Mouse (Mus musculus): Measurements from ENCODE around the gene Tmem19. TPM values are rescaled to one million over a fixed set of nuclear protein-coding genes. Genes with fewer than 3 reads are reported as not detected.

Tmem19 gene
- polyA plus RNA-seq, 1 experiment from 2014 or later, result 30.1 TPM

- Histone ChIP-seq H3K36me3 (ENCODE audit: control insufficient read depth, insufficient read depth, low read length) (no peaks in the 10 kb centered on the region), H3K4me3 (ENCODE audit: control insufficient read depth in 1 of 2, insufficient read depth in 1 of 2, low read depth in 1 of 2, low read length in 2 of 2) (peak overlapping the region; percentile 77 to 95), H3K9ac (ENCODE audit: low read length) (peak overlapping the region; percentile 99), H3K27ac (replicated peaks in 1 of 2; ENCODE audit: control insufficient read depth in 1 of 2, insufficient read depth in 1 of 2, low read depth in 2 of 2, low read length in 2 of 2) (peak overlapping the region in 1 of 2 experiments; percentile 99; a peak in 1 of 4 replicates), H3K4me1 (ENCODE audit: control insufficient read depth in 2 of 2, insufficient read depth in 2 of 2, low read length in 2 of 2) (peaks cover 26 to 52% of the 10 kb centered on the region in 2 experiments), H3K9me3 (ENCODE audit: control insufficient read depth, low read length) (no peaks in the 10 kb centered on the region), H3K27me3 (ENCODE audit: control insufficient read depth, insufficient read depth, low read length) (no peaks in the 10 kb centered on the region), H3K4me2 (ENCODE audit: low read length) (peak overlapping the region; percentile 88)
- no peak for ATAC-seq (ENCODE audit: insufficient number of reproducible peaks, insufficient read depth, low FRiP score, low read depth)
- 15% methylated on average over 6 of the region's 6 CpGs for WGBS
These were observed 48.1 kb downstream of the Tmem19 start for GRCm38 (mm10) chr10:115314287-115314581.

- peaks cover 26 to 54% of the 10 kb centered on the region in 2 experiments for H3K4me1 ChIP-seq (ENCODE audit: control insufficient read depth in 2 of 2, insufficient read depth in 2 of 2, low read length in 2 of 2)
- WGBS, result 75% methylated on average over 14 of the region's 14 CpGs
- H3K27ac ChIP-seq (replicated peaks in 1 of 2; ENCODE audit: control insufficient read depth in 1 of 2, insufficient read depth in 1 of 2, low read depth in 2 of 2, low read length in 2 of 2), result peak overlapping the region in 1 of 2 experiments; percentile 65; a peak in 1 of 4 replicates
- no peak for ATAC-seq (ENCODE audit: insufficient number of reproducible peaks, insufficient read depth, low FRiP score, low read depth)
- H3K9ac ChIP-seq (ENCODE audit: low read length), result peak overlapping the region; percentile 99
- H3K4me3 ChIP-seq (ENCODE audit: control insufficient read depth in 1 of 2, insufficient read depth in 1 of 2, low read depth in 1 of 2, low read length in 2 of 2), result peak overlapping the region; percentile 77 to 95; a peak in 3 of 4 replicates
- H3K27me3 ChIP-seq (ENCODE audit: control insufficient read depth, insufficient read depth, low read length), result no peaks in the 10 kb centered on the region
- H3K4me2 ChIP-seq (ENCODE audit: low read length), result peak overlapping the region; percentile 88
- no peaks in the 10 kb centered on the region for H3K36me3 ChIP-seq (ENCODE audit: control insufficient read depth, insufficient read depth, low read length)
- H3K9me3 ChIP-seq (ENCODE audit: control insufficient read depth, low read length), result no peaks in the 10 kb centered on the region
These were observed 48.5 kb downstream of the Tmem19 start for GRCm38 (mm10) chr10:115313641-115314286.

GRCm38 (mm10) chr10:115312732-115313131 is 49.6 kb downstream of the Tmem19 start:
- peak overlapping the region; percentile 42 to 65 for H3K27ac ChIP-seq (replicated peaks in 1 of 2; ENCODE audit: control insufficient read depth in 1 of 2, insufficient read depth in 1 of 2, low read depth in 2 of 2, low read length in 2 of 2)
- no peak for ATAC-seq (ENCODE audit: insufficient number of reproducible peaks, insufficient read depth, low FRiP score, low read depth)
- H3K27me3 ChIP-seq (ENCODE audit: control insufficient read depth, insufficient read depth, low read length), result no peaks in the 10 kb centered on the region
- peak overlapping the region in 1 of 2 experiments; percentile 9; a peak in 1 of 4 replicates for H3K4me3 ChIP-seq (ENCODE audit: control insufficient read depth in 1 of 2, insufficient read depth in 1 of 2, low read depth in 1 of 2, low read length in 2 of 2)
- H3K4me1 ChIP-seq (ENCODE audit: control insufficient read depth in 2 of 2, insufficient read depth in 2 of 2, low read length in 2 of 2), result peaks cover 26 to 59% of the 10 kb centered on the region in 2 experiments
- H3K9me3 ChIP-seq (ENCODE audit: control insufficient read depth, low read length), result no peaks in the 10 kb centered on the region
- peak overlapping the region; percentile 99 for H3K9ac ChIP-seq (ENCODE audit: low read length)
- 28% methylated on average over 3 of the region's 3 CpGs for WGBS
- H3K36me3 ChIP-seq (ENCODE audit: control insufficient read depth, insufficient read depth, low read length), result no peaks in the 10 kb centered on the region
- H3K4me2 ChIP-seq (ENCODE audit: low read length), result peak overlapping the region; percentile 88

GRCm38 (mm10) chr10:115312194-115312593 is 50.1 kb downstream of the Tmem19 start:
- Histone ChIP-seq H3K27ac (replicated peaks in 1 of 2; ENCODE audit: control insufficient read depth in 1 of 2, insufficient read depth in 1 of 2, low read depth in 2 of 2, low read length in 2 of 2) (peak overlapping the region; percentile 42 to 65; a peak in 3 of 4 replicates), H3K4me1 (ENCODE audit: control insufficient read depth in 2 of 2, insufficient read depth in 2 of 2, low read length in 2 of 2) (peaks cover 26 to 59% of the 10 kb centered on the region in 2 experiments), H3K27me3 (ENCODE audit: control insufficient read depth, insufficient read depth, low read length) (no peaks in the 10 kb centered on the region), H3K4me2 (ENCODE audit: low read length) (peak overlapping the region; percentile 88), H3K9me3 (ENCODE audit: control insufficient read depth, low read length) (no peaks in the 10 kb centered on the region), H3K36me3 (ENCODE audit: control insufficient read depth, insufficient read depth, low read length) (no peaks in the 10 kb centered on the region), H3K9ac (ENCODE audit: low read length) (peak overlapping the region; percentile 99), H3K4me3 (ENCODE audit: control insufficient read depth in 1 of 2, insufficient read depth in 1 of 2, low read depth in 1 of 2, low read length in 2 of 2) (peak overlapping the region in 1 of 2 experiments; percentile 9; a peak in 1 of 4 replicates)
- WGBS, result 78% methylated on average over 5 of the region's 5 CpGs
- ATAC-seq (ENCODE audit: insufficient number of reproducible peaks, insufficient read depth, low FRiP score, low read depth), result no peak

- Histone ChIP-seq H3K36me3 (ENCODE audit: control insufficient read depth, insufficient read depth, low read length) (no peaks in the 10 kb centered on the region), H3K4me1 (ENCODE audit: control insufficient read depth in 2 of 2, insufficient read depth in 2 of 2, low read length in 2 of 2) (peaks cover 26 to 57% of the 10 kb centered on the region in 2 experiments), H3K9me3 (ENCODE audit: control insufficient read depth, low read length) (no peaks in the 10 kb centered on the region), H3K9ac (ENCODE audit: low read length) (no peak overlapping the region), H3K4me2 (ENCODE audit: low read length) (no peak overlapping the region), H3K4me3 (ENCODE audit: control insufficient read depth in 1 of 2, insufficient read depth in 1 of 2, low read depth in 1 of 2, low read length in 2 of 2) (no peak overlapping the region), H3K27ac (replicated peaks in 1 of 2; ENCODE audit: control insufficient read depth in 1 of 2, insufficient read depth in 1 of 2, low read depth in 2 of 2, low read length in 2 of 2) (no peak overlapping the region), H3K27me3 (ENCODE audit: control insufficient read depth, insufficient read depth, low read length) (no peaks in the 10 kb centered on the region)
- 79% methylated on average over 14 of the region's 14 CpGs for WGBS
- ATAC-seq (ENCODE audit: insufficient number of reproducible peaks, insufficient read depth, low FRiP score, low read depth), result no peak
These were observed 50.9 kb downstream of the Tmem19 start for GRCm38 (mm10) chr10:115311263-115311965.

GRCm38 (mm10) chr10:115309191-115309590 is 53.1 kb downstream of the Tmem19 start:
- Histone ChIP-seq H3K36me3 (ENCODE audit: control insufficient read depth, insufficient read depth, low read length) (no peaks in the 10 kb centered on the region), H3K4me3 (ENCODE audit: control insufficient read depth in 1 of 2, insufficient read depth in 1 of 2, low read depth in 1 of 2, low read length in 2 of 2) (no peak overlapping the region), H3K27ac (replicated peaks in 1 of 2; ENCODE audit: control insufficient read depth in 1 of 2, insufficient read depth in 1 of 2, low read depth in 2 of 2, low read length in 2 of 2) (no peak overlapping the region), H3K4me2 (ENCODE audit: low read length) (no peak overlapping the region), H3K27me3 (ENCODE audit: control insufficient read depth, insufficient read depth, low read length) (no peaks in the 10 kb centered on the region), H3K9me3 (ENCODE audit: control insufficient read depth, low read length) (no peaks in the 10 kb centered on the region), H3K4me1 (ENCODE audit: control insufficient read depth in 2 of 2, insufficient read depth in 2 of 2, low read length in 2 of 2) (peaks cover 26 to 63% of the 10 kb centered on the region in 2 experiments), H3K9ac (ENCODE audit: low read length) (no peak overlapping the region)
- WGBS, result 88% methylated on average over 4 of the region's 4 CpGs
- ATAC-seq (ENCODE audit: insufficient number of reproducible peaks, insufficient read depth, low FRiP score, low read depth), result no peak

- peaks cover 9% of the 10 kb centered on the region for H3K36me3 ChIP-seq (ENCODE audit: control insufficient read depth, insufficient read depth, low read length)
- ATAC-seq (ENCODE audit: insufficient number of reproducible peaks, insufficient read depth, low FRiP score, low read depth), result no peak
- H3K4me2 ChIP-seq (ENCODE audit: low read length), result no peak overlapping the region
- H3K27me3 ChIP-seq (ENCODE audit: control insufficient read depth, insufficient read depth, low read length), result no peaks in the 10 kb centered on the region
- H3K9me3 ChIP-seq (ENCODE audit: control insufficient read depth, low read length), result no peaks in the 10 kb centered on the region
- WGBS, result 80% methylated on average over 7 of the region's 7 CpGs
- no peak overlapping the region for H3K9ac ChIP-seq (ENCODE audit: low read length)
- H3K4me3 ChIP-seq (ENCODE audit: control insufficient read depth in 1 of 2, insufficient read depth in 1 of 2, low read depth in 1 of 2, low read length in 2 of 2), result no peak overlapping the region
- no peak overlapping the region for H3K27ac ChIP-seq (replicated peaks in 1 of 2; ENCODE audit: control insufficient read depth in 1 of 2, insufficient read depth in 1 of 2, low read depth in 2 of 2, low read length in 2 of 2)
- H3K4me1 ChIP-seq (ENCODE audit: control insufficient read depth in 2 of 2, insufficient read depth in 2 of 2, low read length in 2 of 2), result peaks cover 13 to 45% of the 10 kb centered on the region in 2 experiments
These were observed 54.9 kb downstream of the Tmem19 start for GRCm38 (mm10) chr10:115307331-115307875.

Data from heart, embryonic 14.5 days (tissue).